Mouse (Mus musculus): Measurements from ENCODE around the gene Map3k7cl.

Map3k7cl gene

GRCm38 (mm10) chr16:87552907-87553691, at the start of gene Map3k7cl:
Gene Map3k7cl, plus strand, starts transcription at chr16:87553330.
- no peak for DNase-seq (ENCODE audit: low spot score)

GRCm38 (mm10) chr16:87511706-87512105, 41.4 kb upstream of the Map3k7cl start:
- DNase-seq (ENCODE audit: low spot score): no peak

GRCm38 (mm10) chr16:87512331-87512730, 40.8 kb upstream of the Map3k7cl start:
- DNase-seq (ENCODE audit: low spot score): no peak

- no peak for DNase-seq (ENCODE audit: low spot score)
These were observed 28.9 kb upstream of the Map3k7cl start for GRCm38 (mm10) chr16:87524228-87524627.

GRCm38 (mm10) chr16:87527553-87528249, 25.4 kb upstream of the Map3k7cl start:
- DNase-seq (ENCODE audit: low spot score): no peak

GRCm38 (mm10) chr16:87528755-87529154, 24.4 kb upstream of the Map3k7cl start:
- DNase-seq (ENCODE audit: low spot score): no peak

GRCm38 (mm10) chr16:87548348-87548747, 4.8 kb upstream of the Map3k7cl start:
- no peak for DNase-seq (ENCODE audit: low spot score)

- no peak for DNase-seq (ENCODE audit: low spot score)
These were observed 3.2 kb downstream of the Map3k7cl start for GRCm38 (mm10) chr16:87556320-87556719.

- DNase-seq (ENCODE audit: low spot score): no peak
These were observed 8.4 kb downstream of the Map3k7cl start for GRCm38 (mm10) chr16:87561501-87561900.

- DNase-seq (ENCODE audit: low spot score): no peak
These were observed 10.4 kb downstream of the Map3k7cl start for GRCm38 (mm10) chr16:87563524-87563923.

- no peak for DNase-seq (ENCODE audit: low spot score)
These were observed 11.4 kb downstream of the Map3k7cl start for GRCm38 (mm10) chr16:87564564-87564963.

- no peak for DNase-seq (ENCODE audit: low spot score)
These were observed 14.4 kb downstream of the Map3k7cl start for GRCm38 (mm10) chr16:87567572-87567971.

- no peak for DNase-seq (ENCODE audit: low spot score)
These were observed 15.1 kb downstream of the Map3k7cl start for GRCm38 (mm10) chr16:87568241-87568640.

- DNase-seq (ENCODE audit: low spot score): no peak
These were observed 16.5 kb downstream of the Map3k7cl start for GRCm38 (mm10) chr16:87569576-87570105.

- no peak for DNase-seq (ENCODE audit: low spot score)
These were observed 17.2 kb downstream of the Map3k7cl start for GRCm38 (mm10) chr16:87570334-87570733.

GRCm38 (mm10) chr16:87573409-87573808, 20.3 kb downstream of the Map3k7cl start:
- DNase-seq (ENCODE audit: low spot score): no peak

- DNase-seq (ENCODE audit: low spot score): no peak
These were observed 21.0 kb downstream of the Map3k7cl start for GRCm38 (mm10) chr16:87574160-87574559.

- DNase-seq (ENCODE audit: low spot score): no peak
These were observed 22.5 kb downstream of the Map3k7cl start for GRCm38 (mm10) chr16:87575600-87575999.

GRCm38 (mm10) chr16:87578881-87579280, 25.8 kb downstream of the Map3k7cl start:
- DNase-seq (ENCODE audit: low spot score): no peak

GRCm38 (mm10) chr16:87579462-87579861, 26.3 kb downstream of the Map3k7cl start:
- no peak for DNase-seq (ENCODE audit: low spot score)

- DNase-seq (ENCODE audit: low spot score): no peak
These were observed 29.6 kb downstream of the Map3k7cl start for GRCm38 (mm10) chr16:87582776-87583175.

- no peak for DNase-seq (ENCODE audit: low spot score)
These were observed 31.5 kb downstream of the Map3k7cl start for GRCm38 (mm10) chr16:87584618-87585017.
